Comparison of ENCODE assay signal across 19 mouse cellular contexts in genomic region chr7:66043552-66044459, GRCm38 (mm10). TPM values are rescaled to one million over a fixed set of nuclear protein-coding genes. Genes with fewer than 3 reads are reported as not detected.
DNase-seq lines count a peak whose midpoint lies in the region; ATAC-seq and TF ChIP-seq lines count a peak whose summit lies in the region.
"Had no signal": no experiment of that assay in that cellular context is flagged by ENCODE, and none has a peak within 500 bp of the region (broad histone marks: within the 10 kb centered on the region; RNA-seq: fewer than 3 reads in every experiment).

TSS of gene Gm45213 (plus strand) at chr7:66043602.

- no peaks in the 10 kb centered on the region for H3K27me3 ChIP-seq in midbrain, postnatal 0 days (ENCODE audit: insufficient read depth, low read length)
- no peaks in the 10 kb centered on the region for H3K27me3 ChIP-seq in midbrain, embryonic 10.5 days (ENCODE audit: low read depth, poor library complexity, severe bottlenecking)
- H3K27me3 ChIP-seq in liver, embryonic 11.5 days (replicated peaks; ENCODE audit: control insufficient read depth, insufficient read depth, low read length): no peaks in the 10 kb centered on the region
- H3K27me3 ChIP-seq: neural tube, embryonic 12.5 days; stomach, embryonic 15.5 days had no signal

- H3K9ac ChIP-seq in midbrain, postnatal 0 days (replicated peaks; ENCODE audit: low read length, poor library complexity, severe bottlenecking): no peak within 1 kb of the TSS
- H3K9ac ChIP-seq in liver, embryonic 11.5 days (ENCODE audit: low read depth, low read length): no peak within 1 kb of the TSS
- H3K9ac ChIP-seq: neural tube, embryonic 12.5 days; stomach, embryonic 15.5 days had no signal

- no peaks in the 10 kb centered on the region for H3K36me3 ChIP-seq in midbrain, postnatal 0 days (ENCODE audit: insufficient read depth, low read length)
- H3K36me3 ChIP-seq in midbrain, embryonic 10.5 days: no peaks in the 10 kb centered on the region
- H3K36me3 ChIP-seq in liver, embryonic 11.5 days (ENCODE audit: control insufficient read depth, insufficient read depth, low read length): no peaks in the 10 kb centered on the region
- H3K36me3 ChIP-seq: neural tube, embryonic 12.5 days; stomach, embryonic 15.5 days had no signal

- no peak for TF ChIP-seq CTCF in midbrain, postnatal 0 days (IDR thresholded peaks at IDR 0.05)

- H3K9me3 ChIP-seq in midbrain, postnatal 0 days (ENCODE audit: low read length): no peaks in the 10 kb centered on the region
- no peaks in the 10 kb centered on the region for H3K9me3 ChIP-seq in midbrain, embryonic 10.5 days (replicated peaks)
- H3K9me3 ChIP-seq in liver, embryonic 11.5 days (ENCODE audit: control insufficient read depth, low read length): no peaks in the 10 kb centered on the region
- H3K9me3 ChIP-seq: neural tube, embryonic 12.5 days; stomach, embryonic 15.5 days had no signal

- no peak within 1 kb of the TSS for H3K27ac ChIP-seq in midbrain, postnatal 0 days (ENCODE audit: low read depth, low read length)
- H3K27ac ChIP-seq in midbrain, embryonic 10.5 days (replicated peaks): no peak within 1 kb of the TSS
- no peak within 1 kb of the TSS for H3K27ac ChIP-seq in liver, embryonic 11.5 days (ENCODE audit: low read depth, low read length)
- H3K27ac ChIP-seq: macrophage; neural tube, embryonic 12.5 days; stomach, embryonic 15.5 days had no signal

- no peak for ATAC-seq in midbrain, postnatal 0 days (ENCODE audit: low FRiP score)
- peak; percentile 53 to 72 for ATAC-seq in hematopoietic stem cell, adult 5-6 weeks (replicated peaks in 1 of 2; ENCODE audit: insufficient read depth in 1 of 2, low FRiP score in 2 of 2, low TSS enrichment in 1 of 2, low read depth in 1 of 2, poor library complexity in 2 of 2, severe bottlenecking in 2 of 2)
- ATAC-seq in liver, embryonic 11.5 days (replicated peaks; ENCODE audit: low FRiP score): no peak

- WGBS in midbrain, postnatal 0 days: 81% methylated on average over 10 of the region's 10 CpGs
- 87% methylated on average over 10 of the region's 10 CpGs for WGBS in midbrain, embryonic 10.5 days
- WGBS in liver, embryonic 11.5 days: 75% methylated on average over 10 of the region's 10 CpGs

- peak; percentile 75 for DNase-seq in midbrain, postnatal 0 days (ENCODE audit: low spot score)
- no peak for DNase-seq in midbrain, embryonic 10.5 days (ENCODE audit: low spot score)
- DNase-seq in cerebellum, adult 9-11 months: peak; percentile 88
- DNase-seq in thymus, postnatal 4 days: peak; percentile 35
- no peak for DNase-seq in liver, embryonic 11.5 days (ENCODE audit: low spot score)
- no peak for DNase-seq in right cerebral cortex, postnatal 4 days
- DNase-seq: adrenal gland, postnatal 25 days; heart, postnatal 10 days; kidney, adult 8-10 months; right cerebral cortex, postnatal 14 days had no signal

- no peaks in the 10 kb centered on the region for H3K4me1 ChIP-seq in midbrain, postnatal 0 days (ENCODE audit: insufficient read depth, low read length)
- peaks cover 40% of the 10 kb centered on the region for H3K4me1 ChIP-seq in midbrain, embryonic 10.5 days
- H3K4me1 ChIP-seq in liver, embryonic 11.5 days (replicated peaks; ENCODE audit: control insufficient read depth, insufficient read depth, low read length): no peaks in the 10 kb centered on the region
- H3K4me1 ChIP-seq: stomach, embryonic 15.5 days had no signal

- H3K4me2 ChIP-seq in midbrain, postnatal 0 days (ENCODE audit: low read depth, low read length, poor library complexity, severe bottlenecking): no peak within 1 kb of the TSS
- no peak within 1 kb of the TSS for H3K4me2 ChIP-seq in liver, embryonic 11.5 days
- H3K4me2 ChIP-seq: neural tube, embryonic 12.5 days; stomach, embryonic 15.5 days had no signal

- no peak within 1 kb of the TSS for H3K4me3 ChIP-seq in midbrain, postnatal 0 days (ENCODE audit: low read depth, low read length)
- H3K4me3 ChIP-seq in midbrain, embryonic 10.5 days: no peak within 1 kb of the TSS
- no peak within 1 kb of the TSS for H3K4me3 ChIP-seq in liver, embryonic 11.5 days (ENCODE audit: low read depth, low read length)
- H3K4me3 ChIP-seq: neural tube, embryonic 12.5 days; stomach, embryonic 15.5 days had no signal

RNA-seq across cellular contexts. Expression of gene Gm45213, which starts in this region (rescaled TPM):
- not detected in 2 replicates for total RNA-seq in midbrain, postnatal 0 days (2014; rRNA removed)
- not detected in 2 replicates for polyA plus RNA-seq in midbrain, postnatal 0 days (2015; fragmentation: Nextera tagmentation; extraction: Ambion mirVana)
- polyA plus RNA-seq in midbrain, embryonic 10.5 days (2016; fragmentation: Nextera tagmentation; extraction: Ambion mirVana): not detected in 2 replicates
- not detected in 2 replicates for total RNA-seq in hematopoietic stem cell, adult 5-6 weeks (2017)
- polyA plus RNA-seq in liver, embryonic 11.5 days (2014; fragmentation: Nextera tagmentation; extraction: Ambion mirVana): not detected in 2 replicates
- total RNA-seq: adrenal gland, postnatal 25 days; heart, postnatal 10 days; layer of hippocampus, adult 8-10 months; left cerebral cortex, postnatal 36 days had no signal
- polyA plus RNA-seq: cortical plate, adult 2 months; gonadal fat pad, adult 2 months; liver, embryonic 16.5 days; macrophage; neural tube, embryonic 12.5 days; stomach, embryonic 15.5 days had no signal

Comparison
In these comparisons a context has a peak if more than half of its experiments do, and no peak if none do; other contexts are left out.
1. Peak in DNase-seq in midbrain, postnatal 0 days; RNA of the gene not detected or under 1 TPM.
2. Peak in ATAC-seq in hematopoietic stem cell, adult 5-6 weeks; RNA of the gene not detected or under 1 TPM.
3. DNase-seq: peak in cerebellum, adult 9-11 months (single experiment) and thymus, postnatal 4 days (single experiment); none in midbrain, embryonic 10.5 days (single experiment), liver, embryonic 11.5 days (single experiment) and right cerebral cortex, postnatal 4 days (single experiment).